Mouse (Mus musculus): ENCODE data around the gene Polrmt. TPM values are rescaled to one million over a fixed set of nuclear protein-coding genes. Genes with fewer than 3 reads are reported as not detected.

The Polrmt gene
- polyA plus RNA-seq, 1 experiment: 46.2 TPM

- WGBS: 100% methylated on average over 1 of the region's 1 CpGs
- Histone ChIP-seq H3K4me1 (ENCODE audit: control insufficient read depth, insufficient read depth, low read length) (peaks cover 5% of the 10 kb centered on the region; the same call in 1 of the 2 replicates), H3K4me3 (replicated peaks; ENCODE audit: extremely low read depth, low read depth, low read length) (no peak overlapping the region)
- no peak for DNase-seq
- TF ChIP-seq POLR2A (IDR thresholded peaks at IDR 0.05; ENCODE audit: borderline replicate concordance, extremely low read depth, low read depth, low read length): no peak
- TF ChIP-seq CTCF (IDR thresholded peaks at IDR 0.05; ENCODE audit: insufficient read depth, low read length): peak; percentile 64
Observed at GRCm38 (mm10) chr10:79732500-79732899, 13.9 kb downstream of the Polrmt start.

GRCm38 (mm10) chr10:79729357-79729965 is 16.9 kb downstream of the Polrmt start:
- H3K4me3 ChIP-seq (replicated peaks; ENCODE audit: extremely low read depth, low read depth, low read length): no peak overlapping the region
- peaks cover 5% of the 10 kb centered on the region; the same call in 1 of the 2 replicates for H3K4me1 ChIP-seq (ENCODE audit: control insufficient read depth, insufficient read depth, low read length)
- 40% methylated on average over 13 of the region's 13 CpGs for WGBS
- TF ChIP-seq CTCF (IDR thresholded peaks at IDR 0.05; ENCODE audit: insufficient read depth, low read length) (no peak), POLR2A (IDR thresholded peaks at IDR 0.05; ENCODE audit: borderline replicate concordance, extremely low read depth, low read depth, low read length) (no peak)
- DNase-seq: no peak

GRCm38 (mm10) chr10:79728323-79729249 is 17.8 kb downstream of the Polrmt start:
- WGBS: 64% methylated on average over 28 of the region's 28 CpGs
- H3K4me1 ChIP-seq (ENCODE audit: control insufficient read depth, insufficient read depth, low read length): peaks cover 5% of the 10 kb centered on the region; the same call in 1 of the 2 replicates
- H3K4me3 ChIP-seq (replicated peaks; ENCODE audit: extremely low read depth, low read depth, low read length): peak overlapping the region; percentile 13
- no peak for DNase-seq
- no peak for TF ChIP-seq CTCF (IDR thresholded peaks at IDR 0.05; ENCODE audit: insufficient read depth, low read length)
- TF ChIP-seq POLR2A (IDR thresholded peaks at IDR 0.05; ENCODE audit: borderline replicate concordance, extremely low read depth, low read depth, low read length): no peak

- Histone ChIP-seq H3K4me3 (replicated peaks; ENCODE audit: extremely low read depth, low read depth, low read length) (no peak overlapping the region), H3K4me1 (ENCODE audit: control insufficient read depth, insufficient read depth, low read length) (peaks cover 5% of the 10 kb centered on the region; the same call in 1 of the 2 replicates)
- peak; percentile 60 for DNase-seq
- 41% methylated on average over 11 of the region's 11 CpGs for WGBS
- TF ChIP-seq CTCF (IDR thresholded peaks at IDR 0.05; ENCODE audit: insufficient read depth, low read length) (peak; percentile 64), POLR2A (IDR thresholded peaks at IDR 0.05; ENCODE audit: borderline replicate concordance, extremely low read depth, low read depth, low read length) (no peak)
Observed at GRCm38 (mm10) chr10:79726090-79726489, 20.3 kb downstream of the Polrmt start.

- no peak for TF ChIP-seq POLR2A (IDR thresholded peaks at IDR 0.05; ENCODE audit: borderline replicate concordance, extremely low read depth, low read depth, low read length)
- TF ChIP-seq CTCF (IDR thresholded peaks at IDR 0.05; ENCODE audit: insufficient read depth, low read length): no peak
- Histone ChIP-seq H3K4me3 (replicated peaks; ENCODE audit: extremely low read depth, low read depth, low read length) (no peak overlapping the region), H3K4me1 (ENCODE audit: control insufficient read depth, insufficient read depth, low read length) (peaks cover 1% of the 10 kb centered on the region; the same call in 1 of the 2 replicates)
- WGBS: 70% methylated on average over 7 of the region's 7 CpGs
- DNase-seq: no peak
Observed at GRCm38 (mm10) chr10:79723692-79724091, 22.7 kb downstream of the Polrmt start.

- no peaks in the 10 kb centered on the region for H3K4me1 ChIP-seq (ENCODE audit: control insufficient read depth, insufficient read depth, low read length)
- no peak for TF ChIP-seq POLR2A (IDR thresholded peaks at IDR 0.05; ENCODE audit: borderline replicate concordance, extremely low read depth, low read depth, low read length)
- no peak for TF ChIP-seq CTCF (IDR thresholded peaks at IDR 0.05; ENCODE audit: insufficient read depth, low read length)
- 63% methylated on average over 6 of the region's 6 CpGs for WGBS
- no peak overlapping the region for H3K4me3 ChIP-seq (replicated peaks; ENCODE audit: extremely low read depth, low read depth, low read length)
- DNase-seq: no peak
Observed at GRCm38 (mm10) chr10:79723047-79723446, 23.3 kb downstream of the Polrmt start.

- H3K4me3 ChIP-seq (replicated peaks; ENCODE audit: extremely low read depth, low read depth, low read length): no peak overlapping the region
- TF ChIP-seq CTCF (IDR thresholded peaks at IDR 0.05; ENCODE audit: insufficient read depth, low read length) (no peak), POLR2A (IDR thresholded peaks at IDR 0.05; ENCODE audit: borderline replicate concordance, extremely low read depth, low read depth, low read length) (no peak)
- WGBS: 49% methylated on average over 5 of the region's 5 CpGs
- no peak for DNase-seq
- no peaks in the 10 kb centered on the region for H3K4me1 ChIP-seq (ENCODE audit: control insufficient read depth, insufficient read depth, low read length)
Observed at GRCm38 (mm10) chr10:79721089-79721488, 25.3 kb downstream of the Polrmt start.

- Histone ChIP-seq H3K4me1 (ENCODE audit: control insufficient read depth, insufficient read depth, low read length) (no peaks in the 10 kb centered on the region), H3K4me3 (replicated peaks; ENCODE audit: extremely low read depth, low read depth, low read length) (no peak overlapping the region)
- no peak for TF ChIP-seq POLR2A (IDR thresholded peaks at IDR 0.05; ENCODE audit: borderline replicate concordance, extremely low read depth, low read depth, low read length)
- no peak for TF ChIP-seq CTCF (IDR thresholded peaks at IDR 0.05; ENCODE audit: insufficient read depth, low read length)
- WGBS: 5% methylated on average over 43 of the region's 43 CpGs
- peak; percentile 61 for DNase-seq
Observed at GRCm38 (mm10) chr10:79717640-79718357, 28.6 kb downstream of the Polrmt start.

GRCm38 (mm10) chr10:79716988-79717355 is 29.4 kb downstream of the Polrmt start:
- H3K4me1 ChIP-seq (ENCODE audit: control insufficient read depth, insufficient read depth, low read length): no peaks in the 10 kb centered on the region; the same call in 1 of the 2 replicates
- H3K4me3 ChIP-seq (replicated peaks; ENCODE audit: extremely low read depth, low read depth, low read length): peak overlapping the region; percentile 6
- TF ChIP-seq CTCF (IDR thresholded peaks at IDR 0.05; ENCODE audit: insufficient read depth, low read length): no peak
- TF ChIP-seq POLR2A (IDR thresholded peaks at IDR 0.05; ENCODE audit: borderline replicate concordance, extremely low read depth, low read depth, low read length): no peak
- DNase-seq: peak; percentile 30
- WGBS: 1% methylated on average over 43 of the region's 44 CpGs

All from lung, adult 2 months (tissue).